Mouse (Mus musculus): ENCODE measurements around the gene Zbtb11. TPM values are rescaled to one million over a fixed set of nuclear protein-coding genes. Genes with fewer than 3 reads are reported as not detected.

The Zbtb11 gene
- polyA plus RNA-seq (2012; rRNA removed; ENCODE audit: low replicate concordance) = 3.9 and 4.3 TPM in 2 replicates

DNA sequence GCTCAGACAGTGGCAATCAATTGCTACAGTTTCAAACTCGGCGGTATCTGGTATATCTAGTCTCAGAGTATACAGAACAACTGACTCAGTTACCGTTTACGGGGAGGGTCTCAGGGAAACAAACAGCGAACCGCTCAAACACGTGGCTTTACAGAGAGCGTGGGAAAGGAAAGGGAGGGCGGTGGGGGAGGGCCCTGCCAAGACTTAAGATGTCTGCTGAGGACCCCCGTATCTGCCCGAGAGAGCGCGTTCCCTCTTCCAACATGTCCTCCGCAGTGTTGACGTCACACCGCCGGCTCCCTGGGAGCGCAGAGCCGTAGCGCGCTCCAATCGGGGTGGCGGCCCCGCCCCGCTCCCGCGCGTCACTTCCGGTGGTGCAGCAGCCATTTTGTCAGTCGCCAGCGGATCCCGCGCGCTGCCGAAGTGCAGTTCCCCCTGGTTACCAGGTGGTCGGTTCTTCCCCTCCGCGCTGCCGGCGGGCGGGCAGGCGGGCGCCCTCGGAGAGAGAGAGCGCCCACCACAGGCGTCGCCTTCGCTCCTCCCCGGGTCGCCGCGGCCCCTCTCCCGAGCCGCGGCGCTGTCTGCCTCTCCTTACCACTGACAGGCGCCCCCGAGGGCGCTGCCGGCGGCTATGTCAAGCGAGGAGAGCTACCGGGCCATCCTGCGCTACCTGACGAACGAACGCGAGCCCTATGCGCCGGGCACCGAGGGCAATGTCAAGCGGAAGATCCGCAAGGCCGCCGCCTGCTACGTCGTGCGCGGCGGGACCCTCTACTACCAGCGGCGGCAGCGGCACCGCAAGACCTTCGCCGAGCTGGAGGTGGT lies at the start of gene Zbtb11:
Gene Zbtb11 (plus strand): TSS at position 453 of the 825 bp plus-strand sequence.

DNA sequence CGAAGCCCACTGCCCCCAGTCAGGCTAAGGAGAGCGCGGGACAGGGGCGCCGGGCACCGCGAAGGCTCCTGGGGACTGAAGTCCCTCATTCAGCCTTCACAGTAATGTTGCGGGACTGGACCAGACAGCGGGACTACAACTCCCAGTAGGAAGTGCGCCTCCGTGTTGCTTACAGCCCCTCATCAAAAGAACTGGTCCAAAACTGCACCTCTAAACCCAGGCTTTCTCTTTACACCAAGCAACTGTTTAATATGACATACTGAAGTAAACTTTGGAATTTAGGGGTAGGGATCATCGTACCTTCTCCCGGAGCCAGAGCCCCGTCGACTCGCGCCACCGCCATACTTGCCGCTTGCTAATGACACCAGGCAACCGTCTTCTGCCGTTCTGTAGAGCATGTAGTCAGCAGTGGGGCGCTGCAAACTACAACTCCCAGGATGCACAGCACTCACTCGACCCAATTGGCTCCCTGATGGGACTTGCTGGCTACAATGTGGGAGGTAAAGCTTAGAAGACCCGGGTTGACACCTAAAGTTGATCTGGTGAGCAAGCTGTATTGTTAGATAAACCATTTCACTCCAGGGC lies 39.1 kb upstream of the Zbtb11 start, which contains the start of gene Cep97:
Gene Cep97 (minus strand): TSS at position 403 of the 585 bp plus-strand sequence.

DNA sequence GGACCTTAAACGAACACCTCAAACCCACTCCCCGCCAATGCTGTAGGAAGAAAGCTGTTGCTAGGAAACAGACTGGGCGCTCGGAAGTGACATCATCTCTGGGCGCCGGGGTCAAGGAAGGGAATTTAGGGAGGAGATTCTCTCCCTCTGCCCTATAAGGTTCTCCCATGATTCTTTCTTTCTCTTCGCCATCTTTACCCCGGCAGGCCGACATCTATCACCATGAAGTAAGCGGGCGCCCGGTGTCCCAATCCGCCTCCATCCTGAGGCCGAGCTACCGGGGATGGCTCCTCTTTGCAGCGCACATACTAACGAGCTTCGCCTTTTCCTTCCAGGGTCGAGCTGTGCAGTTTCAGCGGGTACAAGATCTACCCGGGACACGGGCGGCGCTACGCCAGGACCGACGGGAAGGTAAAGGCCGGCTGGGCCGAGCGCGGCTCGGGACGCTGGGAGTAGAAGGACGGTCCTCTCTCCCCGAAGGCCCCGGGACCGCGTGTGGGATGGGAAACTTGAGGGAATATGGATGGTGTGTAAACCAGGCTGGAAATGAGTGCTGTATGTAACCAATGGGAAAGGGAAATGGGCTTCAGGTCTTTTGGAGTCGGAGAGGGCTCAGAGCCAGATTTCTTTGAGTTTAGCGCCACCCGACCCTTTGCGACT lies 7.3 kb upstream of the Zbtb11 start, which contains the start of gene Rpl24:
Gene Rpl24 (plus strand): TSS at position 64 of the 660 bp plus-strand sequence.

DNA sequence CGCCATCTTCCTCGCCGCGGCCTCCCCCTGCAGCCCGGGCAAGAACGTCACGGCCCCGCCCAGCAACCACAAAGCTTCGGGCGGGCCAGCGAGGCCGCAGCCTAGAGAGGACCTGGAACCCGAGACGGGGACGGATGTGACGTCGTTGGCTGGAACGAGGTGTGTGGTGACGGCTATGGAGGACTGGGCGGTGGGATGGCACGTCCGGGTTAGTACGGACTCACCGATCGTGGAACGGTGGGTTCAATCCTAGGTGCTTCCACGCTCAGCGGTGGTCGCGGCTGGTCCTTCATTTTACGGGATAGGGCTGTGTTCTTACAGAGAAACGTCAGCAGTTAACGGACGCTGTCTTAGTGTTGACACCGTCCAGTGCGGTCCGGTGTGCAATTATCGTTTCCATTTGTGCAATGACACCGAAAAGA lies 56.0 kb downstream of the Zbtb11 start, which contains the start of gene Pcnp:
Gene Pcnp (minus strand): TSS at position 79 of the 422 bp plus-strand sequence.

DNA sequence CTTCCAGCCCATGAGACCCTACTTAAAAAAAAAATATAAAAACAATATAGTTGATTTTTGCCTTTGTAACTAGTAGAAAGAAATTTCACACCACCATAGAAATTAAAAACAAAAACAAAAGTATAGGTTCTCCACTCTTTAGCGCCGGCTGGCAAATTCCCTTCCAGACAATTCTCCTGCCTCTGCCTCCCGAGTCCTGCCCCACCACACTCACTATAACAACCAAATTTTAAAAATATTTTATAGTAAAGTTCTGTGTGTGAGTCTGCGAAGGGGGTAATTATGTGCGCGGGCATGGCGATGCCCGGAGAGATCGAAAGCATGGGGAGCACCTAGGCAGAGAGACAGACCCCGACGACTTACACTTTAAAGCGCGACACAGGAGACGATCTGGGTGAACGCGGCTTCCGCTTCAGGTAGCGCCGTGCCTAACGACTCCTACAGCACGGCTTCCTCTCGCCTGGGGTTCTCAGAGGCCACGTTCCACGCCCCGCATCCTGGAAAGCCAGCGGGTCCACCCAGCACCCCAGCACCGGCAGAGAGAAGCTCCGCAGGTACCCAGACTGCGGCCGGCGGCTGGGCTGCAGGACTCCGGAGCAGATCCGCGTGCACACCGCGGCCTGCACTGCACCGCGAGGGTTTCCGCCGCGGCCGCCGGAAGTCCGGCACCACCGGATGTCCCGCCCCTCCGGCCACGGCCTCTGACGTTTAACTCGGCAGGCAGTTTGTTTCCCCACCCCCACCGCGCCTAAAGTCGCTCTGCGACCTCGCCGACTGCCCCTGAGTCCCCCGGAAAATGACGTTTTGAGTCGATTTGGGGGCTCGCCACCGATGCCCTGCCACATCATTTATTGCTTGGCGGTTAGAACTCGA lies 63.7 kb downstream of the Zbtb11 start, which contains the start of gene Trmt10c:
Gene Trmt10c (minus strand): TSS at position 682 of the 873 bp plus-strand sequence.

DNA sequence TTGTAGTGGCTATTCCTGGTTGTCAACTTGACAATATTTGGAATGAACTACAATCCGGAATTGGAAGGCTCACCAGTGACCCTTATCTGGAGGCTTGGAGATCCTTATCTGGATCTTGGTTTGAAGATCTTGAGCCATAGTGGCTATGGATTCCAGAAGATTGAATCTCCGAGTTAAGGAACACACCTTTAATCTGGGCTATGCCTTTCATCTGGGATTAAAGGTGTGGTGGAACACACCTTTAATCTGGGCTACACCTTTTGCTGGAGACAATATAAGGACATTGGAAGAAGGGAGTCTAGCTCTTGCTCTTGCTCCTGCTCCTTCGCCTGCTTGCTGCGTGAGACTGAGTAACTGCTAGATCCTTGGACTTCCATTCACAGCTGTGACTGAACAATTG lies 74.4 kb downstream of the Zbtb11 start, which contains the start of gene Senp7:
Gene Senp7 (plus strand): TSS at position 301 of the 400 bp plus-strand sequence.

Other genes starting within 250 kb of the Zbtb11 start
- 8.4 and 19.2 TPM in 2 replicates for gene Nfkbiz, start 135.0 kb upstream of the Zbtb11 start, polyA plus RNA-seq (2012; rRNA removed; ENCODE audit: low replicate concordance)
- 2.3 and 2.6 TPM in 2 replicates for gene Nxpe3, start 78.6 kb upstream of the Zbtb11 start, polyA plus RNA-seq (2012; rRNA removed; ENCODE audit: low replicate concordance)
- 1.0 and 2.3 TPM in 2 replicates for gene Cep97, start 39.0 kb upstream of the Zbtb11 start, polyA plus RNA-seq (2012; rRNA removed; ENCODE audit: low replicate concordance)
- 68.1 and 118 TPM in 2 replicates for gene Rpl24, start 7.6 kb upstream of the Zbtb11 start, polyA plus RNA-seq (2012; rRNA removed; ENCODE audit: low replicate concordance)
- gene Pcnp, start 55.9 kb downstream of the Zbtb11 start, polyA plus RNA-seq (2012; rRNA removed; ENCODE audit: low replicate concordance) = 6.2 and 21.3 TPM in 2 replicates
- gene Trmt10c, start 63.9 kb downstream of the Zbtb11 start, polyA plus RNA-seq (2012; rRNA removed; ENCODE audit: low replicate concordance) = 2.4 and 3.7 TPM in 2 replicates
- gene Senp7, start 74.5 kb downstream of the Zbtb11 start, polyA plus RNA-seq (2012; rRNA removed; ENCODE audit: low replicate concordance) = 2.0 and 5.1 TPM in 2 replicates
- gene Impg2, start 230.4 kb downstream of the Zbtb11 start, polyA plus RNA-seq (2012; rRNA removed; ENCODE audit: low replicate concordance) = 0.04 and 0.20 TPM in 2 replicates

Measured in mammary gland, adult 2 months (tissue).